Mouse (Mus musculus) CH12.LX (cell line): ENCODE results near the gene Asxl1.

Source experiments
- CTCF ChIP-seq, 2 experiments: IDR thresholded peaks in 1 of 2; conservative IDR thresholded peaks in 1 of 2; 2 replicates each; pipeline ENCODE4 v1.5.1; 2011 to 2012; ENCODE audit warnings: low read depth in 2 of 2, low read length in 2 of 2, improper control_type of control experiment in 1 of 2, inconsistent platforms in 1 of 2, mild to moderate bottlenecking in 1 of 2, moderate library complexity in 1 of 2
- EP300 ChIP-seq: IDR thresholded peaks from 2 replicates; pipeline ENCODE4 v1.6.1; 2011; ENCODE audit warnings: low read length, improper control_type of control experiment
- JUND ChIP-seq: conservative IDR thresholded peaks from 2 replicates; pipeline ENCODE4 v1.6.1; 2011; ENCODE audit warnings: low read depth, low read length, improper control_type of control experiment
- KAT2A ChIP-seq: IDR thresholded peaks from 2 replicates; pipeline ENCODE4 v1.6.1; 2012; ENCODE audit warnings: low read length, improper control_type of control experiment, inconsistent platforms; ENCODE audit not compliant: insufficient replicate concordance
- MAZ ChIP-seq: IDR thresholded peaks from 2 replicates; pipeline ENCODE4 v1.6.1; 2012; ENCODE audit warnings: low read depth, mild to moderate bottlenecking, inconsistent platforms, low read length, improper control_type of control experiment, moderate library complexity
- MEF2A ChIP-seq: IDR thresholded peaks from 2 replicates; pipeline ENCODE4 v1.6.1; 2014; ENCODE audit warnings: low read depth, mild to moderate bottlenecking, inconsistent platforms, low read length, improper control_type of control experiment, borderline replicate concordance
- MXI1 ChIP-seq: IDR thresholded peaks from 2 replicates; pipeline ENCODE4 v1.6.1; 2011; ENCODE audit warnings: mild to moderate bottlenecking, low read depth, low read length, improper control_type of control experiment
- POLR2A ChIP-seq: IDR thresholded peaks from 2 replicates; pipeline ENCODE4 v1.6.1; 2011; ENCODE audit warnings: low read depth, mild to moderate bottlenecking, improper control_type of control experiment, low read length
- USF2 ChIP-seq: conservative IDR thresholded peaks from 2 replicates; pipeline ENCODE4 v1.6.1; 2011; ENCODE audit warnings: low read depth, low read length, improper control_type of control experiment
- ZC3H11A ChIP-seq: IDR thresholded peaks from 2 replicates; pipeline ENCODE4 v1.6.1; 2012; ENCODE audit warnings: low read depth, mild to moderate bottlenecking, inconsistent platforms, low read length, improper control_type of control experiment
- ZKSCAN1 ChIP-seq: IDR thresholded peaks from 2 replicates; pipeline ENCODE4 v1.6.1; 2012; ENCODE audit warnings: low read depth, inconsistent platforms, low read length, improper control_type of control experiment, borderline replicate concordance
- ZMIZ1 ChIP-seq: IDR thresholded peaks from 2 replicates; pipeline ENCODE4 v1.6.1; 2012; ENCODE audit warnings: low read depth, mild to moderate bottlenecking, inconsistent platforms, low read length, improper control_type of control experiment
- ZNF384 ChIP-seq: IDR thresholded peaks from 2 replicates; pipeline ENCODE4 v1.6.1; 2012; ENCODE audit warnings: low read depth, low read length, improper control_type of control experiment, inconsistent platforms

DNA sequence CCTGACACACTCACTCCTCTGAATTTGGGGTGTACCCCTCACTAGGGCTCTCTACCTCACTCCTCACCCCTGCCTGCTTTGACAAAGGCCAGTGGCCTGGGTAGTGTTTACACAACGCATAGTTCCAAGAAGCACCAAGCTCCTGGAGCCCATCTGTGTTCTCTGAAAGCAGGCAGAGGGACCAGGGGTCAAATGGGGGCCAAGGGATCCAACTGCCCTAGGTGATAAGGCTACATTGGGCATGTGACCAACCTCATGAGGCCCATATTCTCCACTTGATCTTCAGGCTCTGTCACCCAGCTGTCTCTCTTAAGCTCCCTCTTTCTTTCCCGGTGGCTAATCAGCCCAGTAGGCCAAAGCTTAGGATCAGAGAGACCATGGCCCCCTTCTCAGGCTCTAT, 81.3 kb downstream of the Asxl1 start:
- TF ChIP-seq MAZ (no peak), CTCF (conservative IDR thresholded peaks at IDR 0.05 in 1 of 2, IDR thresholded peaks at IDR 0.05 in 1 of 2; ENCODE audit: low read depth in 2 of 2, low read length in 2 of 2) (no peak), KAT2A (no peak), MEF2A (no peak), ZKSCAN1 (no peak), JUND (no peak), POLR2A (no peak), EP300 (no peak), MXI1 (no peak), USF2 (no peak), ZC3H11A (no peak), ZNF384 (no peak), ZMIZ1 (no peak)
